Mouse (Mus musculus) stomach, embryonic 16.5 days (tissue): ENCODE results near the gene Lalba. TPM values are rescaled to one million over a fixed set of nuclear protein-coding genes. Genes with fewer than 3 reads are reported as not detected.

Experiments
- ATAC-seq: fragments of 200-750 bp; cut with Nextera tagmentation; 2 replicates; pipeline ENCODE4 v1.8.0; 2017; ENCODE audit warnings: moderate number of reproducible peaks, moderate TSS enrichment; ENCODE audit not compliant: insufficient read depth, low FRiP score
- H3K27ac ChIP-seq: fragments of 300-500 bp; sonication (generic); 2 replicates; pipeline ENCODE4 v1.5.1; 2014; ENCODE audit warnings: low read length
- H3K27me3 ChIP-seq: fragments of 300-500 bp; sonication (generic); 2 replicates; pipeline ENCODE4 v1.6.1; 2014; ENCODE audit warnings: low read length, control low read depth, mixed read lengths; ENCODE audit not compliant: control insufficient read depth, insufficient read depth
- H3K36me3 ChIP-seq: fragments of 300-500 bp; sonication (generic); 2 replicates; pipeline ENCODE4 v1.6.1; 2014; ENCODE audit warnings: low read length; ENCODE audit not compliant: control insufficient read depth, insufficient read depth
- H3K4me1 ChIP-seq: fragments of 300-500 bp; sonication (generic); 2 replicates; pipeline ENCODE4 v1.6.1; 2014; ENCODE audit warnings: low read length, control low read depth, mixed read lengths; ENCODE audit not compliant: control insufficient read depth, insufficient read depth
- H3K4me2 ChIP-seq: fragments of 300-500 bp; sonication (generic); 2 replicates; pipeline ENCODE4 v1.6.1; 2014; ENCODE audit warnings: low read depth, low read length, mixed read lengths
- H3K4me3 ChIP-seq: fragments of 300-500 bp; sonication (generic); replicated peaks from 2 replicates; pipeline ENCODE4 v1.5.1; 2014; ENCODE audit warnings: mild to moderate bottlenecking, low read length
- H3K9ac ChIP-seq: fragments of 300-500 bp; sonication (generic); 2 replicates; pipeline ENCODE4 v1.6.1; 2014; ENCODE audit warnings: low read length
- H3K9me3 ChIP-seq: fragments of 300-500 bp; sonication (generic); replicated peaks from 2 replicates; pipeline ENCODE4 v1.6.1; 2016; ENCODE audit warnings: low read length, control low read depth; ENCODE audit not compliant: control insufficient read depth
- WGBS: fragments of 180-500 bp; shearing (Covaris S2); extraction: QIAGEN DNeasy Blood & Tissue Kit; methylation state at CpG from one replicate; pipeline ENCODE4 v1.1.7; 2014; 5-methylcytosine and 5-hydroxymethylcytosine counted together
- polyA plus RNA-seq: library from polyadenylated mRNA; unstranded; fragments of >200 nt; fragmentation: Nextera tagmentation; extraction: Ambion mirVana; gene quantifications from 2 replicates; pipeline ENCODE4 v1.2.1, GENCODE M21; 2015

Lalba gene
- polyA plus RNA-seq, 1 experiment from 2014 or later, result 0.25 TPM

- H3K36me3 ChIP-seq, result no peaks in the 10 kb centered on the region
These were observed 23.9 kb upstream of the Lalba start for GRCm38 (mm10) chr15:98506253-98506957.

DNA sequence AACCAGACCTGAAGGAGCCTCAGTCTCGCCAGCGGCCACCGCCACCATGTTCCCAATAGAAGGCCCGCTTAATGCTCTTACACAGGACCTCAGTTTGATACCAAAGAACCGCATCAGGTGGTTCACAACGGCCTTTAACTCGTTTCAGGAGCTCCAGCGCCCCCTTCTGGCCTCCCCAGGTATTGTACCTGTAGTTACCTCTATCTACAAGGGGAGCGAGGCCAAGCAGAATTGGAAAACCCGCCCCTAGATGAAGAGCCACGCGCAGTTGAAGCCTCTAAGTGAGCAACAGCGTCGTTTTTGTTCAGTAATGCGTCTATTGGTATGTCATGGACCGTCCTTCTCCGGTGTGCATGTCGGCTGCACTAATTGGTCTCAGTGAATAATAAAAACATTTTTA lies 22.0 kb upstream of the Lalba start:
- Histone ChIP-seq H3K27ac (no peak overlapping the region), H3K4me2 (no peak overlapping the region), H3K9me3 (no peaks in the 10 kb centered on the region), H3K27me3 (no peaks in the 10 kb centered on the region), H3K36me3 (no peaks in the 10 kb centered on the region), H3K9ac (no peak overlapping the region), H3K4me1 (no peaks in the 10 kb centered on the region), H3K4me3 (no peak overlapping the region)
- ATAC-seq, result no peak
- 13% methylated on average over 18 of the region's 18 CpGs for WGBS

More at GRCm38 (mm10) chr15:98506253-98506957, 23.9 kb upstream of the Lalba start:
- Histone ChIP-seq H3K4me3 (no peak overlapping the region), H3K4me2 (no peak overlapping the region), H3K27ac (no peak overlapping the region), H3K9me3 (no peaks in the 10 kb centered on the region), H3K9ac (no peak overlapping the region), H3K4me1 (0 out of 2 replicates have a peak, but pooled peaks cover 3% of the 10 kb centered on the region), H3K27me3 (no peaks in the 10 kb centered on the region)
- ATAC-seq, result no peak
- WGBS, result 62% methylated on average over 9 of the region's 9 CpGs

GRCm38 (mm10) chr15:98503317-98503716 lies 20.8 kb upstream of the Lalba start:
- no peaks in the 10 kb centered on the region for H3K36me3 ChIP-seq
- H3K4me3 ChIP-seq, result no peak overlapping the region
- no peak for ATAC-seq
- H3K4me1 ChIP-seq, result no peaks in the 10 kb centered on the region
- no peaks in the 10 kb centered on the region for H3K9me3 ChIP-seq
- no peak overlapping the region for H3K27ac ChIP-seq
- no peak overlapping the region for H3K4me2 ChIP-seq
- no peak overlapping the region for H3K9ac ChIP-seq
- no peaks in the 10 kb centered on the region for H3K27me3 ChIP-seq
- 85% methylated on average over 3 of the region's 3 CpGs for WGBS

DNA sequence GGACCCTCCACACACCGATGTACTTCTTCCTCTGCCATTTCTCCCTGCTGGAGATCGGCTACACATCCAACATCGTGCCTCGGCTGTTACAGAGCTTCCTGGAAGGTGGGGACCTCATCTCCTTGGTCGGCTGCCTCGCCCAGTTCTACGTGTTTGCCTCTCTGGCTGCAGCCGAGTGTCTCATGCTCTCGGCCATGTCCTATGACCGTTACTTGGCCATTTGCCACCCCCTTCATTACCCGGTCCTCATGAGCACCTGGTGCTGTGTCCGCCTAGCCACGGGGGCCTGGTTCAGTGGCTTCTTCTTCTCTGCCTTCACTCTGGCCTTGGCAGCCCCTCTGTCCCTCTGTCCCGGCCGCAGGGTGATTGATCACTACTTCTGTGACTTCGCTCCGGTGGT lies 15.1 kb upstream of the Lalba start:
- WGBS, result 86% methylated on average over 17 of the region's 17 CpGs
- no peak for ATAC-seq
- no peaks in the 10 kb centered on the region for H3K27me3 ChIP-seq
- no peaks in the 10 kb centered on the region for H3K4me1 ChIP-seq
- H3K4me3 ChIP-seq, result no peak overlapping the region
- H3K36me3 ChIP-seq, result no peaks in the 10 kb centered on the region
- H3K9me3 ChIP-seq, result no peaks in the 10 kb centered on the region
- no peak overlapping the region for H3K4me2 ChIP-seq
- H3K9ac ChIP-seq, result no peak overlapping the region
- no peak overlapping the region for H3K27ac ChIP-seq

GRCm38 (mm10) chr15:98492102-98492501 lies 9.6 kb upstream of the Lalba start, which contains the start of gene Olfr279:
Gene Olfr279, plus strand, starts transcription at chr15:98492402.
- H3K4me2 ChIP-seq, result no peak within 1 kb of the TSS
- no peaks in the 10 kb centered on the region for H3K9me3 ChIP-seq
- no peak for ATAC-seq
- H3K4me1 ChIP-seq, result no peaks in the 10 kb centered on the region
- no peaks in the 10 kb centered on the region for H3K27me3 ChIP-seq
- no peak within 1 kb of the TSS for H3K4me3 ChIP-seq
- H3K9ac ChIP-seq, result no peak within 1 kb of the TSS
- H3K36me3 ChIP-seq, result no peaks in the 10 kb centered on the region
- H3K27ac ChIP-seq, result no peak within 1 kb of the TSS
- WGBS, result 52% methylated on average over 4 of the region's 4 CpGs

DNA sequence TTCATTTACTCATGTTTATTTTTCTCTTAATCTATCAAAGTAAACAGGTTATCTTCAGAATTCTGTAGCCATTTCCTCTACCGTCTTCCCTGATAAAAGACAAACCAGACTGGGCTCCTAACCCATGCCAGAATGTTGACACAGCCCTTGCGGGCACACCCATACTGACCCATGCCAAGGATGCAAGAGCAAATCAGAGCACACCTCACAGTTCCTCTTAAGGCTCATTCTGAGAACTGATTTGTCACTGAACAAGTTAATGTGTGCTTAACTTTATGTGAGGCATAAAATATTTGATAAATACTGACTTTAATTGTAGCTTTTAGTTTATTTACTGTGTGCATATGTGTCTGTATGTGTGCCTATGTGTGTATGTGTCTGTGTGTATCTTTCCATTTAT lies 8.8 kb upstream of the Lalba start:
- peak; percentile 62; the same call in 1 of the 2 replicates for ATAC-seq
- H3K9me3 ChIP-seq, result no peaks in the 10 kb centered on the region
- WGBS, result 47% methylated on average over 2 of the region's 2 CpGs

GRCm38 (mm10) chr15:98486433-98487021 lies 4.0 kb upstream of the Lalba start:
- 90% methylated on average over 8 of the region's 8 CpGs for WGBS

More for the DNA sequence above, 8.8 kb upstream of the Lalba start:
- no peak overlapping the region for H3K4me3 ChIP-seq
- H3K9ac ChIP-seq, result no peak overlapping the region
- H3K36me3 ChIP-seq, result no peaks in the 10 kb centered on the region
- no peak overlapping the region for H3K4me2 ChIP-seq
- H3K27ac ChIP-seq, result no peak overlapping the region
- no peaks in the 10 kb centered on the region for H3K4me1 ChIP-seq
- H3K27me3 ChIP-seq, result no peaks in the 10 kb centered on the region

GRCm38 (mm10) chr15:98483907-98484886 lies 1.7 kb upstream of the Lalba start:
- H3K9ac ChIP-seq, result no peak overlapping the region
- H3K4me3 ChIP-seq, result no peak overlapping the region
- no peaks in the 10 kb centered on the region for H3K27me3 ChIP-seq
- H3K36me3 ChIP-seq, result no peaks in the 10 kb centered on the region
- WGBS, result 52% methylated on average over 18 of the region's 18 CpGs
- no peaks in the 10 kb centered on the region for H3K9me3 ChIP-seq
- peak; percentile 44; the same call in 1 of the 2 replicates for ATAC-seq
- H3K4me2 ChIP-seq, result 0 out of 2 replicates have a peak overlapping the region, but pooled peaks have one; percentile 4
- H3K4me1 ChIP-seq, result no peaks in the 10 kb centered on the region
- no peak overlapping the region; the same call in 1 of the 2 replicates for H3K27ac ChIP-seq

More at GRCm38 (mm10) chr15:98486433-98487021, 4.0 kb upstream of the Lalba start:
- Histone ChIP-seq H3K4me2 (no peak overlapping the region), H3K4me3 (no peak overlapping the region), H3K27ac (no peak overlapping the region), H3K27me3 (no peaks in the 10 kb centered on the region), H3K4me1 (no peaks in the 10 kb centered on the region), H3K36me3 (no peaks in the 10 kb centered on the region), H3K9me3 (no peaks in the 10 kb centered on the region), H3K9ac (no peak overlapping the region)
- ATAC-seq, result no peak
